Mouse (Mus musculus) c-Kit-positive CD71-positive TER-119-positive erythroid progenitor cells, embryonic 14.5 days (primary cell): Measurements from ENCODE around the gene Sobp.

Source experiments
- DNase-seq: peaks from one replicate; pipeline ENCODE4 v3.0.0-alpha.2; 2013; ENCODE audit warnings: low spot score

The Sobp gene

GRCm38 (mm10) chr10:43035579-43035978, 138.8 kb downstream of the Sobp start:
- DNase-seq, result no peak

- no peak for DNase-seq
Measured at GRCm38 (mm10) chr10:43034811-43035210, 139.5 kb downstream of the Sobp start.

GRCm38 (mm10) chr10:43033481-43034248, 140.7 kb downstream of the Sobp start:
- DNase-seq, result no peak

- no peak for DNase-seq
Measured at GRCm38 (mm10) chr10:43027006-43027405, 147.3 kb downstream of the Sobp start.

- no peak for DNase-seq
Measured at GRCm38 (mm10) chr10:43023454-43024194, 150.7 kb downstream of the Sobp start.

- no peak for DNase-seq
Measured at GRCm38 (mm10) chr10:43022190-43022761, 152.1 kb downstream of the Sobp start.

- no peak for DNase-seq
Measured at GRCm38 (mm10) chr10:43021512-43022116, 152.7 kb downstream of the Sobp start.

- DNase-seq, result no peak
Measured at GRCm38 (mm10) chr10:43021017-43021416, 153.3 kb downstream of the Sobp start.

- DNase-seq, result no peak
Measured at GRCm38 (mm10) chr10:43014782-43015181, 159.5 kb downstream of the Sobp start.

- no peak for DNase-seq
Measured at GRCm38 (mm10) chr10:43014358-43014757, 160.0 kb downstream of the Sobp start.

GRCm38 (mm10) chr10:43008116-43008515, 166.2 kb downstream of the Sobp start:
- DNase-seq, result no peak

GRCm38 (mm10) chr10:43006534-43006933, 167.8 kb downstream of the Sobp start:
- no peak for DNase-seq

- no peak for DNase-seq
Measured at GRCm38 (mm10) chr10:43005677-43006076, 168.7 kb downstream of the Sobp start.

- DNase-seq, result no peak
Measured at GRCm38 (mm10) chr10:43005031-43005430, 169.3 kb downstream of the Sobp start.

- no peak for DNase-seq
Measured at GRCm38 (mm10) chr10:43004174-43004734, 170.1 kb downstream of the Sobp start.

- DNase-seq, result no peak
Measured at GRCm38 (mm10) chr10:43003466-43003757, 170.9 kb downstream of the Sobp start.

- DNase-seq, result no peak
Measured at GRCm38 (mm10) chr10:43002721-43003465, 171.4 kb downstream of the Sobp start.

- DNase-seq, result no peak
Measured at GRCm38 (mm10) chr10:43002066-43002678, 172.2 kb downstream of the Sobp start.

GRCm38 (mm10) chr10:43001433-43001832, 172.9 kb downstream of the Sobp start:
- DNase-seq, result no peak

- DNase-seq, result no peak
Measured at GRCm38 (mm10) chr10:42999324-42999723, 175.0 kb downstream of the Sobp start.

- DNase-seq, result no peak
Measured at GRCm38 (mm10) chr10:42997278-42997677, 177.1 kb downstream of the Sobp start.
